Mouse (Mus musculus): Measurements from ENCODE around the gene 4921539E11Rik.

GRCm38 (mm10) chr4:103335134-103335533 lies 44.5 kb upstream of the 4921539E11Rik start:
- TF ChIP-seq CTCF (IDR thresholded peaks at IDR 0.05; ENCODE audit: insufficient read depth, low read length) (no peak), POLR2A (IDR thresholded peaks at IDR 0.05; ENCODE audit: borderline replicate concordance, extremely low read depth, low read depth, low read length) (no peak)
